Mouse (Mus musculus): ENCODE measurements around the gene Stum. TPM values are rescaled to one million over a fixed set of nuclear protein-coding genes. Genes with fewer than 3 reads are reported as not detected.
A peak's percentile ranks its signal among the peaks of the same experiment; 100 is the strongest.

Gene Stum
- 1 to 10 TPM; 2.0 to 2.8 TPM for total RNA-seq (2021)
- 3.7 and 6.0 TPM in 2 replicates for polyA plus RNA-seq (2012; rRNA removed)
- long read RNA-seq, partial matches to known transcripts = 0 of 2 reads
- long read RNA-seq, other reads (novel, unspliced or antisense) = 1 of 2 reads

DNA sequence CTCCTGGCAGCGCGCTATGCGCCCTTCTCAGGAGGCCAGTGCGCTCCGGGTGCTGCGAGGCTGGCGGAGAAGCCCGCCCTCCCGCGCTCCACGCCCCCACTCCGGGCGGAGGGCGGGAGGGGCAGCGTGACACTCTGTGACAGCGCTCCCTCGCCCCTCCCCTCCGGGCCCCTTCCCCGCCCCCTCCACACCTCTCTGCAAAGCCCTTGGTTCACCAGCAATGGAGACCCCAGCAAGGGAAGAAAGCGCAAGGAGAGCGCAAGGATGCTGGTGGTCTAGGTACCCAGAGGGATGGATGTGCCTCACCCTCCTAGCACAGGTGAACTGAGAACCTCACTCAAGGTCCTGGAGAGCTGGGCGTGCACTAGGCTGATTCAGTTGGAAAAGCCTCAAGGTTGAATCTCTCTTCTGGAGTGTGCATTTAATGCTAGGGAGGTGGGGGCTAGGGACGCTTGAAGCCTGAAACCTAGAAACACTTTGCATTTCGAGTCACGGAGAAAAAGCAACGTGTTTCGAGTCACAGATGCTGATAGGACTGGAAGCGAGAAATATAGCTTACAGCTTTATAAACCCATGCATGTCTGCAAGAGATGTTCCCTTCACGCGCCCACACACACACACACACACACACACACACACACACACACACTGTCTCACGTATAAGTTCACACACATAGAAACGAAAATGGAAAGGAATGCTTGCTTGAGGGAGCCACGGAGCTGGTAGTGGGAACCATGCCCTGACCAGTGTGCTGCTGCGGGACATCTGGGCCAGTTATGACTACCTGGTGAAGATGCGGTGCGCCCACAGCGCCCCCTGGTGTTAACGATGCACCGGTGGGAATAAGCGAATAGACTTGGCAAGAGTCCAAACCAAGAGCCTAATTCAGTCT, at the start of gene Stum:
TSS of gene Stum (minus strand) at position 106 of the 893 bp plus-strand sequence.
- 5% methylated on average over 36 of the region's 40 CpGs for WGBS
- no peaks in the 10 kb centered on the region; the same call in 1 of the 2 replicates for H3K4me1 ChIP-seq (ENCODE audit: control insufficient read depth, insufficient read depth, low read length)
- H3K9ac ChIP-seq (ENCODE audit: low read depth, low read length) = peak within 1 kb of the TSS; percentile 33; the same call in 1 of the 2 replicates
- TF ChIP-seq EP300 (IDR thresholded peaks at IDR 0.05; ENCODE audit: insufficient read depth, low read depth, low read length) (0 out of 2 replicates have a peak, but pooled peaks have one; percentile 57), CTCF (IDR thresholded peaks at IDR 0.05) (peak; percentile 88), POLR2A (IDR thresholded peaks at IDR 0.05; ENCODE audit: insufficient read depth, low read depth, low read length) (no peak)
- peaks cover 5% of the 10 kb centered on the region; the same call in 1 of the 2 replicates for H3K27me3 ChIP-seq (ENCODE audit: control insufficient read depth, insufficient read depth, low read length)
- H3K36me3 ChIP-seq (ENCODE audit: control insufficient read depth, insufficient read depth, low read length) = no peaks in the 10 kb centered on the region
- peak; percentile 81 for DNase-seq
- H3K79me2 ChIP-seq (replicated peaks; ENCODE audit: control insufficient read depth, insufficient read depth, low read length) = no peaks in the 10 kb centered on the region
- H3K27ac ChIP-seq = no peak within 1 kb of the TSS
- H3K4me3 ChIP-seq = peak within 1 kb of the TSS; percentile 23; the same call in 1 of the 2 replicates
- intact Hi-C loops (cut with DNase I) = loop anchor here (1.0 to 2.0 kb wide), 3 partner anchors 49 to 308 kb away; no protein-coding TSS in a partner anchor

- TF ChIP-seq EP300 (IDR thresholded peaks at IDR 0.05; ENCODE audit: insufficient read depth, low read depth, low read length) = no peak
- no peak for TF ChIP-seq CTCF (IDR thresholded peaks at IDR 0.05)
- no peak for TF ChIP-seq POLR2A (IDR thresholded peaks at IDR 0.05; ENCODE audit: insufficient read depth, low read depth, low read length)
- no peak overlapping the region for H3K27ac ChIP-seq
- WGBS = 96% methylated on average over 11 of the region's 11 CpGs
Observed at GRCm38 (mm10) chr1:180532671-180533070, 49.4 kb upstream of the Stum start.

GRCm38 (mm10) chr1:180530457-180531263, 47.4 kb upstream of the Stum start:
- no peak overlapping the region for H3K27ac ChIP-seq
- no peak overlapping the region for H3K9ac ChIP-seq (ENCODE audit: low read depth, low read length)
- H3K36me3 ChIP-seq (ENCODE audit: control insufficient read depth, insufficient read depth, low read length) = no peaks in the 10 kb centered on the region
- TF ChIP-seq EP300 (IDR thresholded peaks at IDR 0.05; ENCODE audit: insufficient read depth, low read depth, low read length) = no peak
- TF ChIP-seq POLR2A (IDR thresholded peaks at IDR 0.05; ENCODE audit: insufficient read depth, low read depth, low read length) = no peak
- no peak for TF ChIP-seq CTCF (IDR thresholded peaks at IDR 0.05)
- H3K27me3 ChIP-seq (ENCODE audit: control insufficient read depth, insufficient read depth, low read length) = no peaks in the 10 kb centered on the region
- no peaks in the 10 kb centered on the region for H3K4me1 ChIP-seq (ENCODE audit: control insufficient read depth, insufficient read depth, low read length)
- H3K4me3 ChIP-seq = no peak overlapping the region
- H3K79me2 ChIP-seq (replicated peaks; ENCODE audit: control insufficient read depth, insufficient read depth, low read length) = no peaks in the 10 kb centered on the region
- DNase-seq = no peak
- 79% methylated on average over 8 of the region's 8 CpGs for WGBS
- intact Hi-C loops (cut with DNase I) = no loop called here

More at GRCm38 (mm10) chr1:180532671-180533070, 49.4 kb upstream of the Stum start:
- no peak for DNase-seq
- Histone ChIP-seq H3K79me2 (replicated peaks; ENCODE audit: control insufficient read depth, insufficient read depth, low read length) (no peaks in the 10 kb centered on the region), H3K9ac (ENCODE audit: low read depth, low read length) (no peak overlapping the region), H3K36me3 (ENCODE audit: control insufficient read depth, insufficient read depth, low read length) (no peaks in the 10 kb centered on the region), H3K4me1 (ENCODE audit: control insufficient read depth, insufficient read depth, low read length) (no peaks in the 10 kb centered on the region), H3K27me3 (ENCODE audit: control insufficient read depth, insufficient read depth, low read length) (no peaks in the 10 kb centered on the region), H3K4me3 (no peak overlapping the region)
- intact Hi-C loops (cut with DNase I) = no loop called here

GRCm38 (mm10) chr1:180529847-180530246, 46.5 kb upstream of the Stum start:
- H3K27ac ChIP-seq = no peak overlapping the region
- no peaks in the 10 kb centered on the region for H3K4me1 ChIP-seq (ENCODE audit: control insufficient read depth, insufficient read depth, low read length)
- no peak for DNase-seq
- 89% methylated on average over 7 of the region's 7 CpGs for WGBS
- H3K4me3 ChIP-seq = no peak overlapping the region
- no peak overlapping the region for H3K9ac ChIP-seq (ENCODE audit: low read depth, low read length)
- TF ChIP-seq EP300 (IDR thresholded peaks at IDR 0.05; ENCODE audit: insufficient read depth, low read depth, low read length) (no peak), POLR2A (IDR thresholded peaks at IDR 0.05; ENCODE audit: insufficient read depth, low read depth, low read length) (no peak), CTCF (IDR thresholded peaks at IDR 0.05) (no peak)
- intact Hi-C loops (cut with DNase I) = no loop called here
- H3K36me3 ChIP-seq (ENCODE audit: control insufficient read depth, insufficient read depth, low read length) = no peaks in the 10 kb centered on the region
- no peaks in the 10 kb centered on the region for H3K27me3 ChIP-seq (ENCODE audit: control insufficient read depth, insufficient read depth, low read length)
- no peaks in the 10 kb centered on the region for H3K79me2 ChIP-seq (replicated peaks; ENCODE audit: control insufficient read depth, insufficient read depth, low read length)

DNA sequence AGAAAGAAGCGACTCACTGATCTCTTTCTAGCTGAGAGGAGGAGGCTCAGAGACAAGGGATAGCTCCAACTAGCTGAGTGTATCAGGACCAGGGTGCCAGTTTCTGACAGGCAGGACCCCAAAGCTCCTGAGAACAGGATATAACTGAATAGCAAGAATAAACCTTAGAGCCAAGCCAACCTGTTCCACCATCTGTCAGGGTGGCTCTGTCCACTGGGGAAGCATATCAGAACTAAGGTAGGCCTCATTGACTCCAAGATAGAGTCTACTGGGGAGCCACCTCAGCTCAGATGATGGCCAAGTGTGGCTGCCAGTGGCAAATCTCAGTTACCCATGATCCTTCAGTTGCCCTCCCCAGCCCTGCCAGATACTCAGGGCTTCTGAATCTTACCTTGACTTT, 42.0 kb upstream of the Stum start:
- DNase-seq = no peak
- Histone ChIP-seq H3K36me3 (ENCODE audit: control insufficient read depth, insufficient read depth, low read length) (no peaks in the 10 kb centered on the region), H3K27me3 (ENCODE audit: control insufficient read depth, insufficient read depth, low read length) (no peaks in the 10 kb centered on the region), H3K9ac (ENCODE audit: low read depth, low read length) (no peak overlapping the region), H3K79me2 (replicated peaks; ENCODE audit: control insufficient read depth, insufficient read depth, low read length) (no peaks in the 10 kb centered on the region), H3K4me1 (ENCODE audit: control insufficient read depth, insufficient read depth, low read length) (no peaks in the 10 kb centered on the region), H3K4me3 (no peak overlapping the region), H3K27ac (no peak overlapping the region)
- intact Hi-C loops (cut with DNase I) = no loop called here
- 97% methylated on average over 1 of the region's 1 CpGs for WGBS
- TF ChIP-seq EP300 (IDR thresholded peaks at IDR 0.05; ENCODE audit: insufficient read depth, low read depth, low read length) (no peak), CTCF (IDR thresholded peaks at IDR 0.05) (no peak), POLR2A (IDR thresholded peaks at IDR 0.05; ENCODE audit: insufficient read depth, low read depth, low read length) (no peak)

Measured in heart, adult 2 months (tissue).